Mouse (Mus musculus): ENCODE measurements around the gene Srp9.

DNA sequence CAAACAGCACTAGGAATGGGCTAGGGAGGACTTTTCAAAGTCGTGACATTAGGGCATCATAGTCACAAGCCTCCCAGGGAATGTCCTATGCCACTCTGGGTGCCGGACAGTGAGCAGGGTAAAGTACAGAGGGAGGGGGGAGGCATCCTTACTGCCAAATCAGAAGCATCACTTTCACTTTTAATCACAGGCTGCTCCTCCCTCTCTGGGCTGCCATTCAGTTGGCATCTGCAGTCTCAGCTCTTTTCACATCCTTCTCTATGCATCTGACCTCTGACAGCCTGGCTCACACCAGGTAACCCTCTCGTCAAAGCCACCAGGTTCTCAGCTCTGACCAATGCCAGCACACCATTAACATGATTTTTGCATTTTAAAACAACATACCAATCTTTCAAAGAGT is 24.1 kb upstream of the Srp9 start:
- TF ChIP-seq CTCF (IDR thresholded peaks at IDR 0.05; ENCODE audit: insufficient read depth, low read length) (no peak), POLR2A (IDR thresholded peaks at IDR 0.05; ENCODE audit: borderline replicate concordance, extremely low read depth, low read depth, low read length) (no peak)

Data from lung, adult 2 months (tissue).